10 mouse cellular contexts compared by ENCODE assay signal in the genomic region with DNA sequence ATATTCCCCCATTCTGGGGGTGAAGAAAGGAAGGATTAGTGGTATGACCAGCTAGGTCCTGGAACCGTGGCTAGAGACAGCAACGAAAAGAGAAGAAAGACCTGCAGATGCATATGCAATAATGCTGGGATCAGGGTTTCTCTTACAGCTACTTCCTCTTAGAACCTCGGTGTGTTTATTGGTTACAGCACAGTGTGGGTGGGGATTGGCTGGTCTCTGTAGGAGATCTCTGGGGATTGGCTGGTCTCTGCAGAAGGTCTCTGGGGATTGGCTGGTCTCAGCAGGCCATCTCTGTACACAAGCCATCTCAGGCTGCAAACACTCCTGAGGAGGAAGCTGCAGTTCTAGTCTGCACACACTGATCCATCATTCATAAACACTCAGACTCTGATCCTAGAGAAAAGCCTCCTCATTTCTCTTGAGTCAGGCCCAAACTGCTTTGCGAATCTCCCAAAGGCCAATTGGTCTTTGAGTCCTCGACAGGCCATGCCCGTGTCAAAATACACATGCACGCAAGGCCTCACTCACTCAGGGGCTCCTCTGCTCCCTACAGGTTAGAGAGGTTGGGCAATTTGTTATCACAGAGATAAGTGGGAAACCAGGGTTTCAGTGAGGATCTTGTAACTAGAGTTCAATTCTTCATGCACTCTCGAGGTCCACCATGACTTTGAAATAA. TPM values are rescaled to one million over a fixed set of nuclear protein-coding genes. Genes with fewer than 3 reads are reported as not detected.
DNase-seq lines count a peak whose midpoint lies in the region; ATAC-seq and TF ChIP-seq lines count a peak whose summit lies in the region.
"Had no signal": no experiment of that assay in that cellular context is flagged by ENCODE, and none has a peak within 500 bp of the region (broad histone marks: within the 10 kb centered on the region; RNA-seq: fewer than 3 reads in every experiment).

No protein-coding gene starts in this region.

- intact Hi-C loops in heart, postnatal 25 days (cut with DNase I): loop anchor here (5.0 kb wide), 2 partner anchors 63 to 508 kb away; no protein-coding TSS in a partner anchor
- intact Hi-C loops in left cerebral cortex, adult 2 months (cut with DNase I): loop anchor here (5.0 to 10.0 kb wide), 2 partner anchors 815 to 818 kb away; partner anchors contain the start of genes Eaf2 and Golgb1

- no peak overlapping the region for H3K9ac ChIP-seq in intestine, embryonic 15.5 days
- H3K9ac ChIP-seq: neural tube, embryonic 13.5 days had no signal

- H3K4me2 ChIP-seq in intestine, embryonic 15.5 days (replicated peaks): no peak overlapping the region
- H3K4me2 ChIP-seq: neural tube, embryonic 13.5 days had no signal

- H3K27ac ChIP-seq in intestine, embryonic 15.5 days: no peak overlapping the region
- H3K27ac ChIP-seq in left cerebral cortex, adult 2 months: no peak overlapping the region
- H3K27ac ChIP-seq: neural tube, embryonic 13.5 days had no signal

- H3K9me3 ChIP-seq in intestine, embryonic 15.5 days: no peaks in the 10 kb centered on the region
- H3K9me3 ChIP-seq: neural tube, embryonic 13.5 days had no signal

- H3K4me3 ChIP-seq in intestine, embryonic 15.5 days (replicated peaks): no peak overlapping the region
- H3K4me3 ChIP-seq in left cerebral cortex, adult 2 months: no peak overlapping the region
- H3K4me3 ChIP-seq: erythroblast, embryonic 14.5 days; neural tube, embryonic 13.5 days had no signal

- peak; percentile 39; the same call in 1 of the 2 replicates for ATAC-seq in intestine, embryonic 15.5 days
- ATAC-seq in frontal cortex, adult (ENCODE audit: low TSS enrichment): no peak; the same call in 1 of the 2 replicates

- DNase-seq in heart, adult 11 months: peak; percentile 97
- DNase-seq in heart, postnatal 25 days (ENCODE audit: low spot score): no peak
- DNase-seq in ZHBTc4 (ENCODE audit: low read depth, low spot score): peak; percentile 40
- DNase-seq in monocyte, adult 2 months (ENCODE audit: low read depth in 1 of 2, low spot score in 2 of 2): peak; percentile 38 to 44
- no peak for DNase-seq in left cerebral cortex, adult 2 months (ENCODE audit: extremely low spot score in 1 of 2, low spot score in 2 of 2)
- no peak for DNase-seq in layer of hippocampus, adult 8-10 months (ENCODE audit: low spot score in 2 of 2)

- H3K36me3 ChIP-seq in intestine, embryonic 15.5 days: no peaks in the 10 kb centered on the region
- H3K36me3 ChIP-seq: neural tube, embryonic 13.5 days had no signal

- no peak for TF ChIP-seq CTCF in left cerebral cortex, adult 2 months (IDR thresholded peaks at IDR 0.05)

- H3K4me1 ChIP-seq in intestine, embryonic 15.5 days (replicated peaks): peaks cover 10% of the 10 kb centered on the region; the same call in 1 of the 2 replicates

- WGBS in intestine, embryonic 15.5 days: 61% methylated on average over 8 of the region's 8 CpGs

- no peaks in the 10 kb centered on the region for H3K27me3 ChIP-seq in intestine, embryonic 15.5 days (replicated peaks)
- H3K27me3 ChIP-seq: neural tube, embryonic 13.5 days had no signal

RNA-seq across cellular contexts. Expression of gene Ndufb4, which starts 35.1 kb away (rescaled TPM):
- total RNA-seq in heart, postnatal 25 days (2021): 100 to 1,000 TPM; 168 to 170 TPM
- 58.4 and 71.7 TPM in 2 replicates for polyA plus RNA-seq in intestine, embryonic 15.5 days (2015; fragmentation: Nextera tagmentation; extraction: Ambion mirVana)
- 10 to 100 TPM; 68.5 to 69.7 TPM for total RNA-seq in left cerebral cortex, adult 2 months (2021)
- total RNA-seq in layer of hippocampus, adult 8-10 months (2022): 10 to 100 TPM; 66.8 to 77.5 (median 69.6) TPM

Comparison
In these comparisons a context has a peak if more than half of its experiments do, and no peak if none do; other contexts are left out.
1. DNase-seq: peak in heart, adult 11 months (single experiment), ZHBTc4 (single experiment) and monocyte, adult 2 months (2 of 2); none in heart, postnatal 25 days (single experiment), left cerebral cortex, adult 2 months (0 of 2) and layer of hippocampus, adult 8-10 months (0 of 2).